Mouse (Mus musculus): Measurements from ENCODE around the gene Pxmp2. TPM values are rescaled to one million over a fixed set of nuclear protein-coding genes. Genes with fewer than 3 reads are reported as not detected.
A peak's percentile ranks its signal among the peaks of the same experiment; 100 is the strongest.

The Pxmp2 gene
- total RNA-seq (2021), result 10 to 100 TPM; 26.8 to 46.1 TPM
- long read RNA-seq, experiment 1, transcript Pxmp2-201 (5 exons, 1,041 nt), result major isoform, 68 of 77 reads
- long read RNA-seq, experiment 1, partial matches to known transcripts, result 4 of 77 reads
- long read RNA-seq, experiment 1, other reads (novel, unspliced or antisense), result 4 of 77 reads
- long read RNA-seq, experiment 2, transcript Pxmp2-201 (5 exons, 1,041 nt), result major isoform, 14 of 17 reads
- long read RNA-seq, experiment 2, partial matches to known transcripts, result 2 of 17 reads
- long read RNA-seq, experiment 2, other reads (novel, unspliced or antisense), result 1 of 17 reads

- peak; percentile 95 for DNase-seq
Observed at GRCm38 (mm10) chr5:110285770-110286445, at the start of gene Pxmp2, which contains the start of gene Pole. Gene Pxmp2, minus strand, starts transcription at chr5:110286186. Gene Pole, plus strand, starts transcription at chr5:110286306.

GRCm38 (mm10) chr5:110330508-110330907 is 44.5 kb upstream of the Pxmp2 start:
- no peak for DNase-seq

- DNase-seq, result no peak
Observed at GRCm38 (mm10) chr5:110313127-110313526, 27.1 kb upstream of the Pxmp2 start.

GRCm38 (mm10) chr5:110308861-110309260 is 22.9 kb upstream of the Pxmp2 start:
- no peak for DNase-seq

DNA sequence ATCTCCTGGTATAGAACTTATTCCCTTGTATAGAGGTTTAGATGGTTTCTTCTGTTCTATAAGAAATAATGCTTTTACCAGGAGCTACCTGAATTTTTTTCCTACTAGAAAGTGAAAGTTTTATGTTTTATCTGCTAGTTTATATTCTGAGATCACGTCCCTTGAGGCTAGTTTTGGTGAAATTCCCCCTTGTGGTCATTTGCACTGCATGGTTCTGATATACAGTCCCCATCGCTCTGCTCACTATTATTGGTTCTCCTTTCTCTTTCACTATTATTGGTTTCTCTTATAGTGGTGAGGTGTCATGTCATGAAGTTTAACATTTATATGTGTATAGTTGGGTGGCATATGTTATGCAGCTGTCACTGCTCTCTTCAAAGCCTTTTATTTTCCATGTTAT is 14.6 kb upstream of the Pxmp2 start:
- DNase-seq, result no peak

GRCm38 (mm10) chr5:110296637-110297036 is 10.7 kb upstream of the Pxmp2 start:
- no peak for DNase-seq

- no peak for DNase-seq
Observed at GRCm38 (mm10) chr5:110291649-110292048, 5.7 kb upstream of the Pxmp2 start.

GRCm38 (mm10) chr5:110287084-110287475 is 1.1 kb upstream of the Pxmp2 start:
- no peak for DNase-seq

GRCm38 (mm10) chr5:110286446-110287083 is 579 bp upstream of the Pxmp2 start:
- DNase-seq, result no peak

GRCm38 (mm10) chr5:110285156-110285555 is 830 bp downstream of the Pxmp2 start:
- DNase-seq, result peak; percentile 16

GRCm38 (mm10) chr5:110284536-110284935 is 1.4 kb downstream of the Pxmp2 start:
- peak; percentile 75 for DNase-seq

GRCm38 (mm10) chr5:110281984-110282383 is 4.0 kb downstream of the Pxmp2 start:
- DNase-seq, result no peak

DNA sequence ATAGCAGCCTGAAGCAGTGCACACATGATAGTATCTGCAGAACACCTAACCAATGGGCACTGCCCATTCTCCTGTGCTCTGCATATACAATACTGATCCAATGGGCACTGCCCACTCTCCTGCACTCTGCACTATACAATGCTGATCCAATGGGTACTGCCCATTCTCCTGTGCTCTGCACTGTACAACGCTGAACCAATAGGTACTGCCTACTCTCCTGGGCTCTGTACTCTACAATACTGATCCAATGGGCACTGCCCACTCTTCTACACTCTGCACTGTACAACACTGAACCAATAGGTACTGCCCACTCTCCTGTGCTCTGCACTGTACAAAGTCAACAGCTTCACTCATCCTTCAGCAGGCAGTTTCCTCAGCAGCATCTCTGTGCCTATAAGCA is 9.1 kb downstream of the Pxmp2 start:
- no peak for DNase-seq

DNA sequence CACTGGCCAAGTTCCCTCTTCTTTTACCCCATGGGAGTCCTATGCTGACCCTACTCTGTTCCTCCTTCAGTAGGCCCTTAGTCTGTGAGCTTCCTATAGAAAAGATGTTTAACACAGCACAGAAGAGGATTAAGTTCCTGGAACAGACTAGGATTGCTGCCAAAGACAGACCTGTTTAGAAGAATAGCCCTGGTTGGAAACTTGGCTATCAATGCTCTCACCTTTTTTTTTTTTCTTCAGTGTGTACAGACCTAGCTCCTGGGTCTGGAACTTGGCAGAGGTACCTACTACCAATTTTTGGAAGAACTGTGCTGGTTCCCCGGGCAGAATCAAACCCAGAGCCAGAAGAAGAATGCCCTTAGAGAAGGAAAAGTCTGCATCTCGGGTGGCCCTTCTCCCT is 9.6 kb downstream of the Pxmp2 start:
- DNase-seq, result no peak

GRCm38 (mm10) chr5:110274846-110275245 is 11.1 kb downstream of the Pxmp2 start:
- DNase-seq, result no peak

- no peak for DNase-seq
Observed at GRCm38 (mm10) chr5:110274147-110274546, 11.8 kb downstream of the Pxmp2 start.

DNA sequence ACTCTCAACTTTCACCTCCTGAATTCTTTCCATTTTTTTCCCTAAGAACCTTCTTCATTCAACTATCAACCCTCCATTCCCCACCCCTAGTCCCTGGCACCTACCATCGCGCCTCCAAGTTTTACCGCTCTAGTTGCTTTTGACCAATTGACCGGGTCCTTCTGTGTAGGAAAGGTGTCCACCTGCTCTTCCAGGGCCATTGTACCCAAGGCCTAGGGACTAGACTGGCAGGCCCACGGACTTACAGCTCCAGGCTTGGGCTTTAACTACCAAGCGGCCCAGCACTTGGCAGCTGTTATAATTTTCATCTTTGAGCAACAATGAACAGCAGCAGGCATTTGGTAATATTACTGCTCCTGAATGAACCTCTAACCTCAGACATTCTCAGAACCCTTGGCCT is 15.7 kb downstream of the Pxmp2 start:
- no peak for DNase-seq

DNA sequence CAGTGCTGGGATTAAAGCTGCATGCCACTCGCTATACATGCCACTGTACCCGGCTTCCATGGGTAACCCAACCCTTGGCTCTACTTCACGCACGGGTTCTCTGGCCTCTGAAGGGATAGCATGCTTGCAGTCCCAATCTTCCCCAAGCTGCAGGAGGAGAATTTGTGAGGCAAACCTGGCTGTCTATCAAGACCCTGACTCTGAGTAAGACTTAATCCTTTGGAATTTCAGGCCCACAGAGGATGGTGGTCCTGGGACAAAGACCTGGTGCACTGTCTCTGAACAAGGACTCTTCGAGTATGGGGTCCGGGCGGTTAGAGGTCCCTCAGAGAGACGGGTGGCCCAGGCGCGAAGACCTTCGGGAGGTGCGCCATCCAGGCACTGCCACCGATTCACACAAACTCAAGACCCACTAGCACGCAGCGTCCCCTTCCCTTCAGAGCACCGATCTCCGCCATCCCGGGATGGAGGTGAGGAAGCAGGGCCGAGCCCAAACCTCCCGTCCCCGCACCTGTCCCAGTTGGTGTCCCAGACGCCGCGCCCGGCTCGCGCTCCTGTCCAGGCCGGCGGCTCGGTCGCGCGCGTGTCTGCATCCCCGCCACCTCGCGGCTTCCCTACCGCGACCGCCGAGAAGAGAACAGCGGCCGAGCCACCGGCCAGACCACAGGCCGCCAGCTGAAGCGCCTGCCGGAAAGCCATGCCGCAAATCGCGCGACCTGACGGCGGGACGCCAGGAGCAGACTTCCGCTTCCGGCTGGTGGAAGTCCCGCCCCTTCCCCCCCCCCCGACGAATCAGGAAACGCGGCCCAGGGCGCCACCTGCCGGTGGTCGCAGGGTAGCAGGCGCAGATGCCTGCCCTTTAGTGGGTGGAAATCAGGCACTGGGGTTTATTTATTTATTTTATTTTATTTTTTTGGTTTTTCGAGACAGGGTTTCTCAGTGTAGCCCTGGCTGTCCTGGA is 16.6 kb downstream of the Pxmp2 start, which contains the start of gene Pgam5:
Gene Pgam5 (minus strand): TSS at position 773 of the 961 bp plus-strand sequence.
- DNase-seq, result peak; percentile 95

- DNase-seq, result no peak
Observed at GRCm38 (mm10) chr5:110266941-110267340, 19.0 kb downstream of the Pxmp2 start.

GRCm38 (mm10) chr5:110244091-110244490 is 41.9 kb downstream of the Pxmp2 start:
- DNase-seq, result no peak

- no peak for DNase-seq
Observed at GRCm38 (mm10) chr5:110232346-110232745, 53.6 kb downstream of the Pxmp2 start.

DNA sequence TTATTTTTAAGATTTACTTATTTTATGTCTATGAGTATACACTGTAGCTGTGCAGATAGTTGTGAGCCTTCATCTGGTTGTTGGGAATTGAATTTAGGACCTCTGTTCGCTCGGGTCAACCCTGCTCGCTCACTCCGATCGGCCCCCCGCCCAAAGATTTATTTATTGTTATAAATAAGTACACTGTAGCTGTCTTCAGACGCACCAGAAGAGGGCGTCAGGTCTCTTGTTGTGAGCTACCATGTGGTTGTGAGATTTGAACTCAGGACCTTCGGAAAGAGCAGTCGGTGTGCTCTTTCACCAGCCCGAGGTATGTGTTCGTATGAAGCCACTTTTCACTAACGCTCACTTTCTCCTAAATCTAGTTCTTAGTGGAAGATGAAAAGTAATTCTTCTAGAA is 54.3 kb downstream of the Pxmp2 start:
- DNase-seq, result peak; percentile 5

Data from adrenal gland, postnatal 10 days (tissue).